Mouse (Mus musculus) ZHBTc4 (cell line): ENCODE measurements around the gene Cacnb4.

ENCODE experiments used
- DNase-seq: peaks from one replicate; pipeline ENCODE4 v3.0.0-alpha.2; 2011; ENCODE audit warnings: low read depth, low spot score

The Cacnb4 gene

GRCm38 (mm10) chr2:52651547-52651946, 25.1 kb downstream of the Cacnb4 start:
- DNase-seq = no peak

GRCm38 (mm10) chr2:52647255-52647998, 29.2 kb downstream of the Cacnb4 start:
- DNase-seq = no peak

DNA sequence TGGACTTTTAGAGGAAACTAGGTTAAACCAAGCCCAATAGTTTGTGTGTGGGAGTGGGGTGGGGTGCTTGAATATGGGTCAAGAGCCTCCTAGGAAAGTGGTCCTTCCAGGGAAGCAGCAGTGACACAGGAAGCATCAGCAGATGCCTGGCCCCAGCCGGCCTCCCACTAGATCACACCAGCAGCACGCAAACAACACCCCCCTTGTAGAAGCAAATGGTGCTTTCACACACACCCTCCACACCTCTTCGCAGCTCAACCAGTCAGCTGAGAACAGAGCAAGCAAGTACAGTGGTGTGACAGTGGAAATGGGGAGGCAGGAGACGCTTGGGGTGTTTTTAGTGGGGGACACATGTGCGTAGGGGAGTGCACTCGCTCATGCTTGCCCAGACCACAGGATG, 33.0 kb downstream of the Cacnb4 start:
- no peak for DNase-seq

DNA sequence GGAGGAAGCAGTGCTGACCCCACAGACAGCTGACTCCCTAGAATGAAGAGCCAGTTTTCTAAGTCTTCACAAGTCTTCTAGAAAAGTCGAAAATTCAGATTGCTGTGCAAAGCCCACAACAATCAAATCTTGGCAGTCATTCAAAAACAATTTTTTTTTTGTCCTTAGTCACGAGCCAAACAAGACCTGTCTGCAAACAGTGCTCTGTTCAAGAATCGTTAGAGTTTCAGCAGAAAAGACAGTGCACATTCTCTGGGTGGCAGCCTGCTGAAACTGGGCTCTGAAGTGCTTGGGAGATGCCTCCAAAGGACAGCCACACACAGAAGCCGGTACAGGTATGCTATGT, 37.1 kb downstream of the Cacnb4 start:
- DNase-seq = no peak

GRCm38 (mm10) chr2:52638857-52639529, 37.6 kb downstream of the Cacnb4 start:
- DNase-seq = no peak

GRCm38 (mm10) chr2:52638226-52638625, 38.4 kb downstream of the Cacnb4 start:
- DNase-seq = no peak

DNA sequence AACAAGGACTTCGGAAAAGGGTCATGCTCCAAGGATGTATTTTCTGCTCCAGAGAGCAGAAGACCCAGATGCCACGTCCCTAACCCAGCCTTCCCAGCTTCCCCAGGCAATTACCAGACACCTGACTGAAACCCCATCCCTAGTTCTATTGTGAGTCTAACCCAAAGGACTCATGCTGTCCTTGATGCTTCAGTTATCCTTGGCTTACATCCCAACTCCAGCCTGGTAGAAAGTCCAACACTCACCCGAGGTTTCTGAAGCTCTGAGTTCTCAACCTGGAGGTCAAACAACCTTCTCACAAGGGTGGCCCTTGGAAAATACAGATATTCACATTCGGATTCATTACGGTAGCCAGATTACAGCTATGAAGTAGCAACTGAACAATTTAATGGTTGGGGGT, 40.6 kb downstream of the Cacnb4 start:
- DNase-seq = no peak

DNA sequence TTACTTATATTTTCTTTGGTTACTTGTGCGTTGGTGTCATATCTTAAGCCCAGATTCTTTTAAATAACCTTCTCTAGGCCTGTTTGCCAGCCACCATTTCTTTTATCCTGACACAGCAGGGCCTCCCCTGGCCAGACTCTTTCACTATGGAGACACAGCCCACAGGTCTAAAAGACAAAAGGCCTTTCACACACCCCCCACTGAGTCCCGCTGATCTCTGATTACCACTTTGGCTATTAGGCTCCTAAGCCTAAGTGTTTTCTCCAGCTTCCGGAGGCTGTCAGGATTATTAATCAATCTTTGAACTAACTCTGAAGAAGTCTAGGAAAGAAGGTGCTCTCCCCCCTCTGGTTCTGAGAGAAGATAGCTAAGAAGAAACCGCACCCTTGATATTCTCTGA, 41.3 kb downstream of the Cacnb4 start:
- no peak for DNase-seq

DNA sequence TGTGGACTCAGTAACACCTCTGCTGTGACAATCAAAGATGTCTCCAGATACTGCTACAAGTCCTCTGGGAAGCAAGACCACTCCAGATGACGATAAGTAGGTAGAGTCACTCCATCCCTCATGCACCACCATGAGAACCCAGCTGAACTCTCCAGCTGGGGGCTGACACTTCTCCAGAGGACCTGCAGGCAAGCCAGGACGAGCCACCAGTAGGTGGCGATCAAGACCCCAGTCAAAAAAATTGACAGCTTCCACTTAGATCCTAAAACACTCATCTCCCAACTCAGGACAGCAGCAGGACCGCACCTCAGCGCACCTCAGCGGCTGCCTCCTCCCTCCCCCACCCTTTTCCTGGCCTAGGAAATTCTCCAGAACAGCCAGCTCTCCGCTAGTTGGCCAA, 43.8 kb downstream of the Cacnb4 start:
- DNase-seq = peak; percentile 88

DNA sequence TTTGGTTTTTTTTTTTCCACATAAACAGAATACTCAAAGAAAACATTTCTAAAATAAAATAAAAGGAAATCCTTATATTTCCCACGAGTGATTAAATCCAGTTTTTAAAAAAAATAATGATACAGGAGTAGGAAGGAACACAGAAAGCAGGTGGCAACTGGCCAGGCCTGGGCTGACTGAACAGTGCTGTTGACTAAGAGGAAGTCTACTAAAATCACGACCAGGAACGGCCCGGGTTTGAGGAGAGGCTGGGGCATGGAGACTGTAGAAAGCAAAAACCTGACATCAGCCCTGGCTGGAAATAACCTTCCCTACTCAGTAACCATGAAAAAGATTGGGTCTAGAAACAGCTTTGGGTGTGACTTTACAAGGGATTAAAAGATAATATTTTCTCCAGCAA, 48.4 kb downstream of the Cacnb4 start:
- no peak for DNase-seq

DNA sequence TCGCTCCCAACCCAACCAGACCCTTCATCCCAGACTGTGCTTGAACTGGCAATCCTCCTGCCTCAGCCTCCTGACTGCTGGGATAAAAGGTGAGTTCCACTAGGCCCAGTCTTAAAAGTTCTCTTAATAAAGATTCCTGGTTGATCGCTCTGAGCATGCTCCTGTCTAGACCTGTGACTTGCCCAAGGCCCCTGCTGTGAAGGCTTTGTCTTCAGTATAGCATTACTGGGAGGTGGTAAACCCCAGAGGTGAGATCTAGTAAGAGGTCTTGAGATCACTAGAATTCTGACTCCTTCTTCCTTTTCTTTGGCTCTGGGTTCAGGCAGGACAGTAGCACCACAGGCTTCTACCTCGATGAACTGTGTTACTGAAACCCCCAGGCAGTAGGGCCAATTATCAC, 50.4 kb downstream of the Cacnb4 start:
- DNase-seq = peak; percentile 69

GRCm38 (mm10) chr2:52625731-52626130, 50.9 kb downstream of the Cacnb4 start:
- DNase-seq = no peak

DNA sequence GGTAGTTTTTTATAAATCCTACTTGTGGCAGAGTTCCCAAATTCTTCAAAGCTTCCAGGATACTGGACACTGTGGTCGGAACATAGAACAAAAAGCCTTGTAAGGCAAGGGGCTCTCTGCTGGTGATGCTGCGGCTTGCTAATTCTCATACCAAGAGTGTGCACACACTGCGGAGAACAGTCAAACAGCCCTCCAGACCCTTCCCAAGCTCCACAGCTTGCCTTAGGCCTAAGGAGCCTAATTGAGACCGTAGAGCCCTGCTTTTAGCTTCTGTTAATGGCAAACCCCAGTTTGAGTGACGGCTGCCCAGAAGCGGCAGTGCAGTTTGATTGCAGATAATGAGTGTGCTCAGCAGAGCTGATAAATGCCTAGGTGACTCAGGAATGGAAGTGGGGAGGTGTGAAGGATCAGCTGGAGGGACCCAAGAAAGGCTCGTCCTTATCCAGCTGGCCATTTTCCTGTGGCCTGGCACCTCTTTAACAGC, 52.7 kb downstream of the Cacnb4 start:
- no peak for DNase-seq

DNA sequence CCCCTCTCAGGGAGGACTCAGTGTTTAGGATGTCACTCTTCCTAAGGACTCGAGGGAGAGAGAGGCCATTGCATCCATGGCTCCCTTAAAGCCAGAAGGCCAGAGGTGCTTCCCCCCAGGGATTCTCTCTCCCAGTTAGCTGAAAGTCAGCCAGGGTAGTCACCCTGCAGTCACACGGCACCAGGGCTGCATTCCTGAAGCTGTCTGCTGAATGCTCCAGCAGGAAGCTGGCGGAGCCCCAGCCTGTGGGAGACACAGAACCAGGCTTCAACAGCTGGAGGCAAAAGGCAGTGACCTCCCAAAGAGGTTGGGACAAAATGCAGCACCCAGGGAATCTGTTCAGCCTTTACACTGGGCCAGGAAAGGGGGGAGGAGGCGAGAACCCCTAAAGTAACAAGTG, 53.2 kb downstream of the Cacnb4 start:
- DNase-seq = peak; percentile 12

DNA sequence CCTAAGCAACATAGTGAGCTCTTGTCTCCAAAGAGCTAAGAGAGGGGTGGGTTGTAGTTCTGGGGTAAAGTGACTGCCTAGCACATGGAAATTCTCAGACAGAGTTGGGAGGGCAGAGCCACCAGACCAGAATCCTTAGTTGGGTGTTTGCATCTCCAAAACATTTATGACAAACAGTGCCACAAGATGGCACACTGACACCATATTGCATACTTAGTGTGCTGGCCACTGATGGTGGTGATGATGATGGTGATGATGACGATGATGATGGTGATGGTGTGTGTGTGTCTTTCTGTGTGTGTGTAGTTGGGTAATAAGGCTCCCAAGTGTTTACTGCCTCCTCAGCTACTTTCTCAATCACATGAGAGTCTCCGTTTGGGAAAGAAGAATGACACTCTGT, 54.0 kb downstream of the Cacnb4 start:
- no peak for DNase-seq

GRCm38 (mm10) chr2:52619406-52619974, 57.1 kb downstream of the Cacnb4 start:
- DNase-seq = peak; percentile 20

DNA sequence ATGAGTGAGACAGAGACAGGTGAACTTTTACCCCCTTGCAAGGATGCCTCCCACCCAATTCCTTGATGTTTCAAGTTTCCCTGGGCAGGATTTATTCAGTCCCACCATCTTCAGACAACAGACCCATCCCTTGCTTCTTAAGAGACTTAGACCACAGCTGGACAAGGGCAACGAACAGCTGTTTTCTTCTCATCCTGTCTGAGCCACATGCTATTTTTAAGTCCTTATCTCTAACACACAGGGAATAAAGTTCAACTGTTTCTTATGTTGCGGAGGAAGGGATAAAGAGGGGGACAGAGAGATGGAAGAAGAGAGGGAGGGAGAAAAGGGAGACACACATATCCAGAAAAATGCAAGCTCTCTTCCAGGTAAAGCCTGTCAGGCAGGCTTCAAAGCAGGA, 57.8 kb downstream of the Cacnb4 start:
- DNase-seq = no peak

- DNase-seq = no peak
Measured at GRCm38 (mm10) chr2:52615429-52615828, 61.2 kb downstream of the Cacnb4 start.

- no peak for DNase-seq
Measured at GRCm38 (mm10) chr2:52613888-52614287, 62.7 kb downstream of the Cacnb4 start.

GRCm38 (mm10) chr2:52609486-52609885, 67.1 kb downstream of the Cacnb4 start:
- DNase-seq = no peak

- DNase-seq = no peak
Measured at GRCm38 (mm10) chr2:52607857-52608485, 68.7 kb downstream of the Cacnb4 start.

- no peak for DNase-seq
Measured at GRCm38 (mm10) chr2:52606331-52606730, 70.3 kb downstream of the Cacnb4 start.
